Mouse (Mus musculus): ENCODE data around the gene Prpf3. TPM values are rescaled to one million over a fixed set of nuclear protein-coding genes. Genes with fewer than 3 reads are reported as not detected.

Prpf3 gene
- total and polyA plus RNA-seq, 3 experiments = 126 to 277 (median 199) TPM

DNA sequence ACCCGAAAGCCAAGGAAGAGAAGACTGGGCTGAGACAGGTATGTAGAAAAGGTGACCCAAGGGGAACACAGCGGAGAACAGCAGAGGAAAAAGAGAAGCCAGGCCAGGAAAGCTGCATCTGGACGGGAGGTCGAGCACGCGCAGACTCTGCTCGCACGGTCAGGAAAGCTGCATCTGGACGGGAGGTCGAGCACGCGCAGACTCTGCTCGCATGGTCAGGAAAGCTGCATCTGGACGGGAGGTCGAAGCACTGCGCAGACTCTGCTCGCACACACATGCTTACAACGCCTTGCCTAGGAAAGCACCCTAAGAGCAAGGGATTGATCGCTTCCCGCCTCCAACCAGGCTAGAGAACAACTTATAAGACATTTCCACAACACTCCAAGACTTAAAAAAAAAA lies 9.9 kb upstream of the Prpf3 start:
- DNase-seq (ENCODE audit: low read depth, low spot score) = no peak
- TF ChIP-seq MYC (IDR thresholded peaks at IDR 0.05; ENCODE audit: low read depth, low read length) (no peak), GATA1 (IDR thresholded peaks at IDR 0.05; ENCODE audit: low read depth, low read length) (no peak), SMC3 (IDR thresholded peaks at IDR 0.05; ENCODE audit: low read depth, low read length) (no peak), ZKSCAN1 (IDR thresholded peaks at IDR 0.05; ENCODE audit: low read depth, low read length) (no peak), TBP (IDR thresholded peaks at IDR 0.05; ENCODE audit: low read depth, low read length) (no peak), MXI1 (IDR thresholded peaks at IDR 0.05; ENCODE audit: low read depth, low read length) (no peak), TCF12 (IDR thresholded peaks at IDR 0.05; ENCODE audit: low read depth, low read length) (no peak), RCOR1 (IDR thresholded peaks at IDR 0.05; ENCODE audit: low read depth, low read length) (no peak), RAD21 (IDR thresholded peaks at IDR 0.05; ENCODE audit: low read depth, low read length) (no peak), NRF1 (IDR thresholded peaks at IDR 0.05; ENCODE audit: insufficient read depth, low read depth, low read length, poor library complexity, severe bottlenecking) (no peak)
- H3K9ac ChIP-seq (ENCODE audit: control insufficient read depth, low read depth, low read length, poor library complexity, severe bottlenecking) = no peak overlapping the region

DNA sequence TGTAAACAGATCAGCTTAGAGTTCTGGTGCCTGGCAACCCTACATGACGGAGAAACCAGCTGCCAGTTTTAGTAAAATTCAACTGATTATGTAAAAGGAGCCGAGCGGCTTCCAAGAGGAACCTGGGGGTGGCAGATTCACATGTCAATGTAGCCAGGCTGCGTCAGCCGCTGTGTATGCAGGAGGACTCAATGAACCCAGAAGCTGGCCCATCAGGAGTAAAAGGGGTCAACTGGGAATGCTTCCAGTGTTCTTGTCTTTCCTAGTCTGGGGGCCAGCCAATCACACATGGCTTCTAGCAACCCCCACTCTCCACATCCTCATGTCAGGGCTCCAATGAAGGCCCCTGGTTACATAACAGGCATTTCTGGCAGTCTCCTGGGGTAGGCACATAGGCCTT lies 9.4 kb upstream of the Prpf3 start:
- H3K36me3 ChIP-seq (ENCODE audit: control insufficient read depth in 1 of 2, insufficient read depth in 2 of 2, low read length in 2 of 2) = peaks cover 3% of the 10 kb centered on the region in 2 experiments
- H3K9me3 ChIP-seq (replicated peaks; ENCODE audit: insufficient read depth, low read length) = no peaks in the 10 kb centered on the region
- no peak overlapping the region for H3K9ac ChIP-seq (ENCODE audit: control insufficient read depth, low read depth, low read length, poor library complexity, severe bottlenecking)
- no peak overlapping the region for H3K4me3 ChIP-seq (ENCODE audit: control insufficient read depth in 1 of 2, insufficient read depth in 1 of 2, low read depth in 2 of 2, low read length in 2 of 2)
- H3K27ac ChIP-seq (ENCODE audit: control insufficient read depth, low read depth, low read length) = no peak overlapping the region
- TF ChIP-seq SIN3A (IDR thresholded peaks at IDR 0.05; ENCODE audit: low read length) = no peak
- TF ChIP-seq MAFK (IDR thresholded peaks at IDR 0.05; ENCODE audit: borderline replicate concordance, low read depth, low read length) = no peak
- no peak for TF ChIP-seq POLR2AphosphoS5 (IDR thresholded peaks at IDR 0.05; ENCODE audit: borderline replicate concordance, low read depth, low read length)
- TF ChIP-seq MAZ (IDR thresholded peaks at IDR 0.05; ENCODE audit: low read depth, low read length) = no peak
- TF ChIP-seq MEF2A (IDR thresholded peaks at IDR 0.05; ENCODE audit: extremely low read depth, insufficient replicate concordance, low read depth, low read length, poor library complexity, severe bottlenecking) = no peak
- TF ChIP-seq JUND (IDR thresholded peaks at IDR 0.05; ENCODE audit: low read depth, low read length) = no peak
- no peak for TF ChIP-seq EP300 (IDR thresholded peaks at IDR 0.05; ENCODE audit: low read depth in 1 of 2, low read length in 2 of 2)
- H3K4me1 ChIP-seq (ENCODE audit: control insufficient read depth in 1 of 2, insufficient read depth in 2 of 2, low read length in 2 of 2) = no peaks in the 10 kb centered on the region; a peak in 1 of 4 replicates
- DNase-seq (ENCODE audit: low read depth, low spot score) = no peak
- no peaks in the 10 kb centered on the region for H3K27me3 ChIP-seq (ENCODE audit: control insufficient read depth in 1 of 2, insufficient read depth in 2 of 2, low read length in 2 of 2)
- H3K79me2 ChIP-seq (ENCODE audit: control insufficient read depth, insufficient read depth, low read length, poor library complexity) = peaks cover 4% of the 10 kb centered on the region; the same call in 1 of the 2 replicates

More for the DNA sequence above, 9.9 kb upstream of the Prpf3 start:
- H3K9me3 ChIP-seq (replicated peaks; ENCODE audit: insufficient read depth, low read length) = no peaks in the 10 kb centered on the region
- no peak overlapping the region for H3K4me3 ChIP-seq (ENCODE audit: control insufficient read depth in 1 of 2, insufficient read depth in 1 of 2, low read depth in 2 of 2, low read length in 2 of 2)
- peaks cover 8% of the 10 kb centered on the region for H3K79me2 ChIP-seq (ENCODE audit: control insufficient read depth, insufficient read depth, low read length, poor library complexity)
- H3K27me3 ChIP-seq (ENCODE audit: control insufficient read depth in 1 of 2, insufficient read depth in 2 of 2, low read length in 2 of 2) = no peaks in the 10 kb centered on the region
- peaks cover 3 to 8% of the 10 kb centered on the region in 2 experiments for H3K36me3 ChIP-seq (ENCODE audit: control insufficient read depth in 1 of 2, insufficient read depth in 2 of 2, low read length in 2 of 2)
- peaks cover 2 to 4% of the 10 kb centered on the region in 2 experiments for H3K4me1 ChIP-seq (ENCODE audit: control insufficient read depth in 1 of 2, insufficient read depth in 2 of 2, low read length in 2 of 2)
- no peak overlapping the region for H3K27ac ChIP-seq (ENCODE audit: control insufficient read depth, low read depth, low read length)
